Mouse (Mus musculus) olfactory bulb, adult 2 months (tissue): ENCODE measurements around the gene Tirap. TPM values are rescaled to one million over a fixed set of nuclear protein-coding genes. Genes with fewer than 3 reads are reported as not detected.

ENCODE experiments used
- H3K27ac ChIP-seq: fragments of 200-500 bp; 2 replicates; pipeline ENCODE4 v1.5.1; 2012; ENCODE audit warnings: low read depth, low read length; ENCODE audit not compliant: insufficient read depth
- H3K4me1 ChIP-seq: fragments of 200-500 bp; 2 replicates; pipeline ENCODE4 v1.6.1; 2012; ENCODE audit warnings: low read length; ENCODE audit not compliant: control insufficient read depth, insufficient read depth
- H3K4me3 ChIP-seq: fragments of 200-500 bp; 2 replicates; pipeline ENCODE4 v1.5.1; 2012; ENCODE audit warnings: mild to moderate bottlenecking, low read depth, low read length, moderate library complexity; ENCODE audit not compliant: insufficient read depth
- CTCF ChIP-seq: fragments of 200-500 bp; IDR thresholded peaks from 2 replicates; pipeline ENCODE4 v1.5.1; 2012; ENCODE audit warnings: low read depth, mild to moderate bottlenecking, low read length, moderate library complexity; ENCODE audit not compliant: insufficient read depth
- POLR2A ChIP-seq: fragments of 200-500 bp; IDR thresholded peaks from 2 replicates; pipeline ENCODE4 v1.6.1; 2012; ENCODE audit warnings: mild to moderate bottlenecking, low read depth, low read length, moderate library complexity; ENCODE audit not compliant: insufficient read depth
- WGBS: fragments of 180-500 bp; shearing (Covaris S2); methylation state at CpG from one replicate; pipeline ENCODE4 v1.1.7; 2018; 5-methylcytosine and 5-hydroxymethylcytosine counted together
- polyA plus RNA-seq: library from polyadenylated mRNA; stranded (reverse); fragments of >200 nt; gene quantifications from 2 replicates; pipeline ENCODE4 v1.2.4, GENCODE M21; 2012; ENCODE audit warnings: low replicate concordance; ENCODE audit not compliant: missing spikeins, insufficient read depth, insufficient read length

Gene Tirap
- polyA plus RNA-seq, result not detected in 2 replicates

- TF ChIP-seq CTCF (peak; percentile 80), POLR2A (no peak)
- WGBS, result under 1% methylated on average over 41 of the region's 44 CpGs
- Histone ChIP-seq H3K27ac (no peak within 1 kb of the TSS), H3K4me3 (peak within 1 kb of the TSS; percentile 46), H3K4me1 (peaks cover 6% of the 10 kb centered on the region; the same call in 1 of the 2 replicates)
These were observed at the start of gene Tirap, which contains the start of gene Srpr for GRCm38 (mm10) chr9:35199772-35200471. Gene Tirap (minus strand): TSS chr9:35200291. Gene Srpr (plus strand): TSS chr9:35200175.

DNA sequence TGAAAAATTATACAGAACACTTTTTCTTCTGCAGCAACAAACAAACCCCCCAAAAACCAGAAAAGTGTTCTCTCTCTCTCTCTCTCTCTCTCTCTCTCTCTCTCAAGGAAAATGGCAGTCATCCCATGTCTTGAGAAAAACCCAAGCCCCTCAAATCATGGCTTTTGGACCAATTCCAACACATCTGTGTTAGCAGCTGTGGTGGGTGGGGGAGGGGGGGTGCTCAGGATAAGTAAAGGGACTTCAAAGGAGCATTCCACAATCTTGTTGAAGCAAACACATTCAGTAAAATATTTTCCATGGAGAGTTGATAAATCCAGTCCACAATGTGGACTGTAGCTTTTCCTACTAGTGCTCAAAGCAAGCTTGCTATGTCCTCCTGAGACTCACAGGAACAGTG is 49.4 kb upstream of the Tirap start:
- Histone ChIP-seq H3K4me1 (no peaks in the 10 kb centered on the region; the same call in 1 of the 2 replicates), H3K27ac (no peak overlapping the region), H3K4me3 (no peak overlapping the region)
- TF ChIP-seq POLR2A, result no peak
- TF ChIP-seq CTCF, result no peak

- H3K27ac ChIP-seq, result no peak overlapping the region
- no peak overlapping the region for H3K4me3 ChIP-seq
- no peak for TF ChIP-seq POLR2A
- no peak for TF ChIP-seq CTCF
- 98% methylated on average over 2 of the region's 2 CpGs for WGBS
- H3K4me1 ChIP-seq, result no peaks in the 10 kb centered on the region; the same call in 1 of the 2 replicates
These were observed 47.3 kb upstream of the Tirap start for GRCm38 (mm10) chr9:35247405-35247804.

DNA sequence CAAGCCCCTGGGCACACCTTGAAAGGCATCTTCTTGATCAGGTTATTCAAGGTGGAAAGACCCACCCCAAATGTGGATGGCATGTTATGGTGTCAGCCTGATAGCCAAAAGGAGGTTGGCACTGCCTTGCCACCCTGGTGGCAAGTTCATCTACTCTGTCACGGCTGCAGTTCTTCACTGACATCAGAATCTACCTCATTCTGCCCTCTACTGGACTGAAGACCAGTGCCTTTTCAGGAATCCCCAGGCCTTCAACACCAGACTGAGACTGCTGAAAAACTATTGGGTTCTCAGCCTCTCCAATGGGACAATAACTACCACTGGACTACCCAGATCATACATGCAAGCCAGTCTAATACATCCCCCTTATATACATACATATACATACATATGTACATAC is 39.6 kb upstream of the Tirap start:
- H3K27ac ChIP-seq, result no peak overlapping the region
- 76% methylated on average over 1 of the region's 1 CpGs for WGBS
- H3K4me3 ChIP-seq, result no peak overlapping the region
- no peak for TF ChIP-seq CTCF
- TF ChIP-seq POLR2A, result no peak
- peaks cover 3% of the 10 kb centered on the region; the same call in 1 of the 2 replicates for H3K4me1 ChIP-seq

- Histone ChIP-seq H3K4me1 (peaks cover 3% of the 10 kb centered on the region; the same call in 1 of the 2 replicates), H3K27ac (no peak overlapping the region), H3K4me3 (no peak overlapping the region)
- no peak for TF ChIP-seq CTCF
- no peak for TF ChIP-seq POLR2A
- whole genome bisulfite sequencing, result 76% methylated on average over 6 of the region's 6 CpGs
These were observed 39.0 kb upstream of the Tirap start for GRCm38 (mm10) chr9:35238915-35239571.

DNA sequence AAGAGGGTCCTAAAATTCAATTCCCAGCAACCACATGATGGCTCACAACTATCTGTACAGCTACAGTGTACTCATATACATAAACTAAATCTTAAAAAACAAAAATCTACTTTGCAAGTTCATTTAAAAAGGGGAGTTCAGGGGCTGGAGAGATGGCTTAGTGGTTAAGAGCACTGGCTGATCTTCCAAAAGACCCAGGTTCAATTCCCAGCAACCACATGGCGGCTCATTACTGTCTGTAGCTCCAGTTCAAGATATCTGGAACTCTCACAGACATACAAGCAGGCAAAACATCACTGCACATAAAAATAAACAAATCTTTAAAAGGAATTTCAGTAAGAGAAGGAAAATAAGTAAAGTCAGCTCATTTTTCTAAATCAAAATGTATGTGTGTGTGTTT is 38.3 kb upstream of the Tirap start:
- WGBS, result 88% methylated on average over 1 of the region's 1 CpGs
- TF ChIP-seq CTCF, result no peak
- TF ChIP-seq POLR2A, result no peak
- H3K4me3 ChIP-seq, result no peak overlapping the region
- H3K27ac ChIP-seq, result no peak overlapping the region
- H3K4me1 ChIP-seq, result peaks cover 3% of the 10 kb centered on the region; the same call in 1 of the 2 replicates

DNA sequence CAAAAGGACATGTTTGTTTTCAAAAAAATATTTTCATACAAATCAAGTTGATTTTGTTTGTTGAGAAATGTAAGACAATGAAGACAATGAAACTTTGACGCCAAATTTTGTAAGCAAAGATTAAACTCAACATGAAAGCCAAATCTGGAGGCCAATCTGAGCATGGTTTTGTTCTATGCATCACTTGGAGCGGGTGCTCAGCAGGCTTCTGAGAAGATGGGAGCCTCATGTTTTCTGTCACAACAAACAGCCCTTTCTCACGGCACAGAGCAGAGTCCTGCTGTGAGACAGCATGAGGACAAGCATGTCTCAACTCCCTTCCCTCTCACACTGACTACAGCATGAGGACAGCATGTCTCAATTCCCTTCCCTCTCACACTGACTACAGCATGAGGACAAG is 35.9 kb upstream of the Tirap start:
- Histone ChIP-seq H3K4me1 (peaks cover 3% of the 10 kb centered on the region; the same call in 1 of the 2 replicates), H3K4me3 (no peak overlapping the region), H3K27ac (no peak overlapping the region)
- 33% methylated on average over 3 of the region's 3 CpGs for WGBS
- TF ChIP-seq POLR2A (no peak), CTCF (no peak)

DNA sequence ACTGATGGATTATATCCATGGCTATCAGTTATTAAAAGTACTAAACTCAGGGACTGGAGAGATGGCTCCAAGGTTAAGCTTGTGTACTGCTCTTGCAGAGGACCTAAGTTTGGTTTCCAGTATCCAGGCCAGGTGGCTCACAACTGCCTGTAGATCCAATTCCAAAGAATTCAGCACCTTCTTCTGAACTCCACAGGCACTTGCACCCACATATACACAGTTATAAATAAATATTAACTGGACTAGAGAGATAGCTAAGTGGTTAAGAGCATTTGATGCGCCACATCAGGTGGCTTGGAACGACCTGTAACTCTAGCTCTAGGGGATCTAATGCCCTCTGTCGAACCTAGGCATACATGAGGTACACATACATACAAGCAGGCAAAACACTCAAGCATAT is 28.6 kb upstream of the Tirap start:
- WGBS, result 95% methylated on average over 3 of the region's 3 CpGs
- TF ChIP-seq CTCF, result no peak
- no peak for TF ChIP-seq POLR2A
- Histone ChIP-seq H3K27ac (no peak overlapping the region), H3K4me3 (no peak overlapping the region), H3K4me1 (no peaks in the 10 kb centered on the region)

- H3K27ac ChIP-seq, result no peak overlapping the region
- H3K4me1 ChIP-seq, result no peaks in the 10 kb centered on the region
- H3K4me3 ChIP-seq, result no peak overlapping the region
- 98% methylated on average over 3 of the region's 3 CpGs for WGBS
- TF ChIP-seq CTCF, result no peak
- TF ChIP-seq POLR2A, result no peak
These were observed 23.4 kb upstream of the Tirap start for GRCm38 (mm10) chr9:35223466-35223865.
